Mouse (Mus musculus): Measurements from ENCODE around the gene Eef1g.
"Not testable (repeated sequence)": the region's sequence is repeated elsewhere in the genome, so short reads cannot be mapped to it uniquely, and the experiment has no call there.

GRCm38 (mm10) chr19:8972491-8972890, 5.7 kb downstream of the Eef1g start:
- TF ChIP-seq POLR2A, CTCF (IDR thresholded peaks at IDR 0.05; ENCODE audit: extremely low read depth, insufficient read depth, low read length): not testable (repeated sequence)

All from cortical plate, adult 2 months (tissue).